Mouse (Mus musculus): ENCODE data around the gene 4930430A15Rik. TPM values are rescaled to one million over a fixed set of nuclear protein-coding genes. Genes with fewer than 3 reads are reported as not detected.

The 4930430A15Rik gene
- not detected in 2 replicates for total RNA-seq (2014; rRNA removed)
- not detected in 2 replicates for polyA plus RNA-seq (2015; fragmentation: Nextera tagmentation; extraction: Ambion mirVana)

- no peaks in the 10 kb centered on the region for H3K36me3 ChIP-seq (ENCODE audit: insufficient read depth, low read length)
- ATAC-seq (ENCODE audit: low FRiP score) (no peak), DNase-seq (ENCODE audit: low spot score) (no peak)
- no peak within 1 kb of the TSS for H3K4me3 ChIP-seq (ENCODE audit: low read depth, low read length)
- H3K9me3 ChIP-seq (ENCODE audit: low read length): no peaks in the 10 kb centered on the region
- no peak for TF ChIP-seq CTCF (IDR thresholded peaks at IDR 0.05)
- 89% methylated on average over 6 of the region's 6 CpGs for WGBS
- H3K9ac ChIP-seq (replicated peaks; ENCODE audit: low read length, poor library complexity, severe bottlenecking): no peak within 1 kb of the TSS
- no peaks in the 10 kb centered on the region for H3K27me3 ChIP-seq (ENCODE audit: insufficient read depth, low read length)
- H3K4me1 ChIP-seq (ENCODE audit: insufficient read depth, low read length): no peaks in the 10 kb centered on the region
- no peak within 1 kb of the TSS for H3K27ac ChIP-seq (ENCODE audit: low read depth, low read length)
- H3K4me2 ChIP-seq (ENCODE audit: low read depth, low read length, poor library complexity, severe bottlenecking): no peak within 1 kb of the TSS
Measured at GRCm38 (mm10) chr2:111229502-111229901, at the start of gene 4930430A15Rik. 4930430A15Rik (minus strand) TSS chr2:111229602.

DNA sequence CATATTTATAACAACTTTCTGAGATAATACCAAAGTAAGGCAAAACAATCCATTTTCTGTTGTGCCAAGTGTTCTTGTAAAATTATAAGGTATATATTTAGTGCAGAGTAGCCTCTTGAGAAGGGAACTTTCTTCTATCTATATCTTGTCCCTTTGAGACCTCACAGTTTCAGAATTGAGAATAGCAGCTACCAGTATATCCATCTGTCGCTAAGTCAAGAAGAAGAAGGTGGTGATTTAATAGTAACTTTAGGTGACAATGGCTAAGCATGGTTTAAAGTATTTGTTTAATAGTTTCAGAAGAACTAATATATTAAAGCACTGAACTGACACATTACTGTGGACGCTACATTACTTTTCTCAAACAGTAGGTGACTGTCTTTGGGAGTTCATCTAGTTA, 44.6 kb upstream of the 4930430A15Rik start, which contains the start of gene Olfr1277:
Olfr1277 (minus strand) TSS at position 101 of the 400 bp plus-strand sequence.
- no peak for TF ChIP-seq CTCF (IDR thresholded peaks at IDR 0.05)
- Histone ChIP-seq H3K4me3 (ENCODE audit: low read depth, low read length) (no peak within 1 kb of the TSS), H3K9me3 (ENCODE audit: low read length) (no peaks in the 10 kb centered on the region), H3K27ac (ENCODE audit: low read depth, low read length) (no peak within 1 kb of the TSS), H3K4me1 (ENCODE audit: insufficient read depth, low read length) (no peaks in the 10 kb centered on the region), H3K27me3 (ENCODE audit: insufficient read depth, low read length) (no peaks in the 10 kb centered on the region), H3K36me3 (ENCODE audit: insufficient read depth, low read length) (no peaks in the 10 kb centered on the region), H3K4me2 (ENCODE audit: low read depth, low read length, poor library complexity, severe bottlenecking) (no peak within 1 kb of the TSS), H3K9ac (replicated peaks; ENCODE audit: low read length, poor library complexity, severe bottlenecking) (no peak within 1 kb of the TSS)
- ATAC-seq (ENCODE audit: low FRiP score) (no peak), DNase-seq (ENCODE audit: low spot score) (no peak)
- 78% methylated on average over 2 of the region's 2 CpGs for WGBS

- no peak for ATAC-seq (ENCODE audit: low FRiP score)
- no peak for DNase-seq (ENCODE audit: low spot score)
Measured at GRCm38 (mm10) chr2:111254216-111254615, 24.8 kb upstream of the 4930430A15Rik start, which contains the start of gene Olfr1276. Olfr1276 (plus strand) TSS chr2:111254516.

GRCm38 (mm10) chr2:111235186-111235585, 5.8 kb upstream of the 4930430A15Rik start, which contains the start of gene Olfr1275:
Olfr1275 (minus strand) TSS chr2:111235286.
- 90% methylated on average over 1 of the region's 1 CpGs for WGBS
- H3K9me3 ChIP-seq (ENCODE audit: low read length): no peaks in the 10 kb centered on the region
- H3K4me3 ChIP-seq (ENCODE audit: low read depth, low read length): no peak within 1 kb of the TSS
- no peak for TF ChIP-seq CTCF (IDR thresholded peaks at IDR 0.05)
- no peak within 1 kb of the TSS for H3K27ac ChIP-seq (ENCODE audit: low read depth, low read length)
- no peaks in the 10 kb centered on the region for H3K36me3 ChIP-seq (ENCODE audit: insufficient read depth, low read length)
- no peak for ATAC-seq (ENCODE audit: low FRiP score)
- no peaks in the 10 kb centered on the region for H3K4me1 ChIP-seq (ENCODE audit: insufficient read depth, low read length)
- no peak within 1 kb of the TSS for H3K9ac ChIP-seq (replicated peaks; ENCODE audit: low read length, poor library complexity, severe bottlenecking)
- no peak for DNase-seq (ENCODE audit: low spot score)
- H3K4me2 ChIP-seq (ENCODE audit: low read depth, low read length, poor library complexity, severe bottlenecking): no peak within 1 kb of the TSS
- no peaks in the 10 kb centered on the region for H3K27me3 ChIP-seq (ENCODE audit: insufficient read depth, low read length)

More at GRCm38 (mm10) chr2:111254216-111254615, 24.8 kb upstream of the 4930430A15Rik start, which contains the start of gene Olfr1276:
- no peaks in the 10 kb centered on the region for H3K27me3 ChIP-seq (ENCODE audit: insufficient read depth, low read length)
- no peaks in the 10 kb centered on the region for H3K4me1 ChIP-seq (ENCODE audit: insufficient read depth, low read length)
- no peak within 1 kb of the TSS for H3K27ac ChIP-seq (ENCODE audit: low read depth, low read length)
- H3K36me3 ChIP-seq (ENCODE audit: insufficient read depth, low read length): no peaks in the 10 kb centered on the region
- no peaks in the 10 kb centered on the region for H3K9me3 ChIP-seq (ENCODE audit: low read length)
- no peak within 1 kb of the TSS for H3K4me3 ChIP-seq (ENCODE audit: low read depth, low read length)
- no peak within 1 kb of the TSS for H3K9ac ChIP-seq (replicated peaks; ENCODE audit: low read length, poor library complexity, severe bottlenecking)
- TF ChIP-seq CTCF (IDR thresholded peaks at IDR 0.05): no peak
- H3K4me2 ChIP-seq (ENCODE audit: low read depth, low read length, poor library complexity, severe bottlenecking): no peak within 1 kb of the TSS

DNA sequence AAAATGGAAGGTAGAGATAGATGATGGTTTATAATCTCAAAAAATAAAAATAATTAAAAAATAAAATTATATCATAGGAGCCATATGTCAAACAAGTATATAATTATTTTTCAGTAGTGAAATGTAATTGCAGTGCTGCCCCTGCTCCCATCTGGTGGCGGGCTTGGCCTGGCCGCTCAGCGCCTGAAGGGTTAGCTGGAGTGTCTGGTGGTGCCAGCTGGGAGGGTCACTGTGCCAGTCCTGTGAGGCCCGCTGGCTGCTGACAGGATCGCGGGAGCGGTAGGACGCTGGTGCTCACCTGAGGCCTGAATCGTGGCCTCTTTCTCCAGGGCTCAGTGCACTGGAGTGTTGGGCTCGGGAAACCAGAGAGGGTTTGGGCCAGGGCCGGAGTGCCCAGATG, 47.3 kb downstream of the 4930430A15Rik start:
- 93% methylated on average over 11 of the region's 11 CpGs for WGBS
- Histone ChIP-seq H3K4me1 (ENCODE audit: insufficient read depth, low read length) (no peaks in the 10 kb centered on the region), H3K27me3 (ENCODE audit: insufficient read depth, low read length) (no peaks in the 10 kb centered on the region), H3K4me2 (ENCODE audit: low read depth, low read length, poor library complexity, severe bottlenecking) (no peak overlapping the region), H3K9me3 (ENCODE audit: low read length) (no peaks in the 10 kb centered on the region), H3K9ac (replicated peaks; ENCODE audit: low read length, poor library complexity, severe bottlenecking) (no peak overlapping the region), H3K27ac (ENCODE audit: low read depth, low read length) (no peak overlapping the region), H3K4me3 (ENCODE audit: low read depth, low read length) (no peak overlapping the region), H3K36me3 (ENCODE audit: insufficient read depth, low read length) (no peaks in the 10 kb centered on the region)
- DNase-seq (ENCODE audit: low spot score): no peak
- TF ChIP-seq CTCF (IDR thresholded peaks at IDR 0.05): no peak
- no peak; the same call in 1 of the 2 replicates for ATAC-seq (ENCODE audit: low FRiP score)

- Histone ChIP-seq H3K4me3 (ENCODE audit: low read depth, low read length) (no peak within 1 kb of the TSS), H3K9me3 (ENCODE audit: low read length) (no peaks in the 10 kb centered on the region), H3K27ac (ENCODE audit: low read depth, low read length) (no peak within 1 kb of the TSS), H3K36me3 (ENCODE audit: insufficient read depth, low read length) (no peaks in the 10 kb centered on the region), H3K27me3 (ENCODE audit: insufficient read depth, low read length) (no peaks in the 10 kb centered on the region), H3K4me2 (ENCODE audit: low read depth, low read length, poor library complexity, severe bottlenecking) (no peak within 1 kb of the TSS), H3K9ac (replicated peaks; ENCODE audit: low read length, poor library complexity, severe bottlenecking) (no peak within 1 kb of the TSS), H3K4me1 (ENCODE audit: insufficient read depth, low read length) (no peaks in the 10 kb centered on the region)
- ATAC-seq (ENCODE audit: low FRiP score): no peak
- 84% methylated on average over 2 of the region's 2 CpGs for WGBS
- no peak for DNase-seq (ENCODE audit: low spot score)
- TF ChIP-seq CTCF (IDR thresholded peaks at IDR 0.05): no peak
Measured at GRCm38 (mm10) chr2:111152836-111153235, 76.6 kb downstream of the 4930430A15Rik start, which contains the start of gene Gm15130. Gm15130 (minus strand) TSS chr2:111152936.
